Mouse (Mus musculus): ENCODE measurements around the gene Slc2a12. TPM values are rescaled to one million over a fixed set of nuclear protein-coding genes. Genes with fewer than 3 reads are reported as not detected.

Slc2a12 gene
- polyA plus RNA-seq (2014; fragmentation: Nextera tagmentation; extraction: Ambion mirVana) = 0.99 and 1.7 TPM in 2 replicates

DNA sequence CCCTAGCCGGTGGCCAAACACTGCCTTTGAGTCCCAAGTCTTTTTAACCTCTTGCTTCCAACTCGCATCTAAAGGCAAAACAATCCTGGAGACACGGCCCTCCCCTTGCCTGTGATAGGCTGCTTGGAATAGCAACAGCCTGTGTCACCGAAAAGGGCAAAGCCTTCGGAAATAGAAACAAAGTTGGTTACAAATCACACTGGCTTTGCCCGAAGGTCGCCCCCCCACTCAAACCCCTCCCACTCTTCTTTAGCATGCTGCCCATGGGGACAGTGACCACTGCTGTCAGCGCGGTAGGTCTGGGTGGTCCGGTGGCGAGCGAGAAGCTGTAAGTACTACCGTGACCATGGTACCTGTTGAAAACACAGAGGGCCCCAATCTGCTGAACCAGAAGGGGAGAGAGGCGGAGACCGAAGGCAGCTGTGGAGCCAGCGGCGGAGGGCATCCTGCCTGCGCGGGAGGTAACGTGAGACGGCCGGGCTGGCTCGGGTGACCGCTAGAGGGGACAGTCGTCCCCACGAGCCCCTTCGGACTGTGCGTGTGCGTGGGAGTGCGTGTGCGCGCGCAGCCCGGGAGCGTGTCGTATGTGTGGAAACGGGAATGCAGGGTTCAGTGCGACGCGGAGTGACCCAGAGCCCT is at the start of gene Slc2a12:
Gene Slc2a12 (plus strand): TSS at position 159 of the 639 bp plus-strand sequence.
- no peaks in the 10 kb centered on the region for H3K9me3 ChIP-seq (ENCODE audit: control insufficient read depth, low read length)
- peak within 1 kb of the TSS; percentile 22; the same call in 1 of the 2 replicates for H3K9ac ChIP-seq (replicated peaks; ENCODE audit: low read depth, low read length)
- H3K4me2 ChIP-seq (ENCODE audit: low read depth, low read length) = peak within 1 kb of the TSS; percentile 73
- 3% methylated on average over 40 of the region's 40 CpGs for WGBS
- H3K27ac ChIP-seq (ENCODE audit: low read depth, low read length) = no peak within 1 kb of the TSS
- H3K27me3 ChIP-seq (ENCODE audit: control insufficient read depth, insufficient read depth, low read length) = no peaks in the 10 kb centered on the region
- no peaks in the 10 kb centered on the region for H3K4me1 ChIP-seq (ENCODE audit: control insufficient read depth, insufficient read depth, low read length)
- peak; percentile 91 for ATAC-seq (ENCODE audit: low read depth)
- H3K4me3 ChIP-seq (ENCODE audit: low read depth, low read length) = peak within 1 kb of the TSS; percentile 38
- H3K36me3 ChIP-seq (ENCODE audit: control insufficient read depth, insufficient read depth, low read length) = no peaks in the 10 kb centered on the region

DNA sequence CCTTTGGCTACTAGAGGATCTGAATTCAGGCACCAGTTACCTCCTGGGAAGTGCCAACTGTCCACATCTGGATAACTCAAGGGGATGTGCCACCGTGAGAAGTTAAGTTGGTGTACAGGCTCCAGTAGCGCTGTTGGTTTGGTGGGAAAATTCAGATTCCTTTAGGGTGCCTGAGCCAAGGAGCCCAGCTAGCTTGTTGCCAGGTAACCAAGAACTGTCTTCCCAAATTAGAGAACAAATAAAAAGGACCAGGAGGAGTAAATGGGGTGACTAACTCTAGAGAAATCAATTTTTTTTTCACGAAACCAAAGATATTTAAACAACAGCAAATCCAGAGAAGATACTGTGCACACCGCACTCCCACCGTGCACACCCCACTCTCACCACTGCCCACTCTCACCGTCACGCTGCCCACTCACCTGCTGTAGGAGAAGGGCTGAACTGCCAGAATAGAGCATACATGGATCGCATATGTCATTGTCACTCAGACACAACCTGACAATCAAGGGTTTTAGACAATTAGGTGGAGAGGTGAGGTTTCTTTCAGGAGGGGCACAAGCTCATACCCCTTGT is 45.8 kb upstream of the Slc2a12 start:
- Histone ChIP-seq H3K9ac (replicated peaks; ENCODE audit: low read depth, low read length) (no peak overlapping the region), H3K4me1 (ENCODE audit: control insufficient read depth, insufficient read depth, low read length) (no peaks in the 10 kb centered on the region), H3K27ac (ENCODE audit: low read depth, low read length) (no peak overlapping the region), H3K4me3 (ENCODE audit: low read depth, low read length) (no peak overlapping the region), H3K4me2 (ENCODE audit: low read depth, low read length) (no peak overlapping the region), H3K36me3 (ENCODE audit: control insufficient read depth, insufficient read depth, low read length) (no peaks in the 10 kb centered on the region), H3K27me3 (ENCODE audit: control insufficient read depth, insufficient read depth, low read length) (no peaks in the 10 kb centered on the region), H3K9me3 (ENCODE audit: control insufficient read depth, low read length) (no peaks in the 10 kb centered on the region)
- 88% methylated on average over 8 of the region's 8 CpGs for WGBS
- ATAC-seq (ENCODE audit: low read depth) = no peak

DNA sequence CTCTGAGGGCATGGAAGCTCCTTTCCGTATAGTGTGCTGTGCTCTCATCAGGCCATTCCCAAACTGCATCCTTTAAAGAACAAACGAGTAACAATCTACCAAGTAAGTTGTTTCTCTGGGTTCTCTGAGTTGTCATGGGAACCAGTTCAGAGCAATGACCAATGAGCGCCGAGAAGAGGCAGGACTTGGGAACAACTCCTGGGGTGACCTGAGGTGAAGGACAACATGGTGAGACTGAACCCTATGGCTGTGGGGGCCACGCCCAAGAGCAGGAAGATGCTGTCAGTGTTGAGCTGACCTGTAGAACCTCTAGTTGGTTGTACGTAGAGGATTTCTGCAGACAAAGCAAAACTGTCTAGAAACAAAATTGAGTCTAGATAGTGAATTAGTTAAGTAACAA is 43.8 kb upstream of the Slc2a12 start:
- Histone ChIP-seq H3K27me3 (ENCODE audit: control insufficient read depth, insufficient read depth, low read length) (no peaks in the 10 kb centered on the region), H3K4me3 (ENCODE audit: low read depth, low read length) (no peak overlapping the region), H3K9ac (replicated peaks; ENCODE audit: low read depth, low read length) (no peak overlapping the region), H3K4me1 (ENCODE audit: control insufficient read depth, insufficient read depth, low read length) (no peaks in the 10 kb centered on the region), H3K9me3 (ENCODE audit: control insufficient read depth, low read length) (no peaks in the 10 kb centered on the region), H3K27ac (ENCODE audit: low read depth, low read length) (no peak overlapping the region), H3K36me3 (ENCODE audit: control insufficient read depth, insufficient read depth, low read length) (no peaks in the 10 kb centered on the region), H3K4me2 (ENCODE audit: low read depth, low read length) (no peak overlapping the region)
- 84% methylated on average over 6 of the region's 6 CpGs for WGBS
- ATAC-seq (ENCODE audit: low read depth) = no peak

DNA sequence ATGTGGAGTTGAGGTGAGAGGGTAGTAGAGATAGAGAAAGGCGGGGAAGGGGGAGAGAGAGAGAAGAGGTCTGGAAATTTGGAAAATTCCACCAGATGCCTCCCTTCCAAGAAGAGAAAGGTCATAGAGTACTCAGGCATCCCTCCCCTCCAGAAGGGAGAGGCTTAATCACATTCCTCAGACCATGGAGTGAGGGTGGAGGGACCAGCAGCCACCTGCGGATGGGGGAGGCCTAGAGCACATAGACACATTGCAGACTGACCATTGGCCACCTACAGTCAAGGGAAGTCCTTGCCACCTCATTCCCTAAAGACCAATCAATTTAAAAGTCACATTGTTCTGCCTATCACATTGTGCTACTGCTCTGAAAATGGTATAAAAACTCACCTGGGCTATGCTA is 40.0 kb upstream of the Slc2a12 start:
- no peaks in the 10 kb centered on the region for H3K36me3 ChIP-seq (ENCODE audit: control insufficient read depth, insufficient read depth, low read length)
- no peak overlapping the region for H3K27ac ChIP-seq (ENCODE audit: low read depth, low read length)
- 73% methylated on average over 2 of the region's 2 CpGs for WGBS
- no peak overlapping the region for H3K9ac ChIP-seq (replicated peaks; ENCODE audit: low read depth, low read length)
- ATAC-seq (ENCODE audit: low read depth) = no peak
- H3K4me2 ChIP-seq (ENCODE audit: low read depth, low read length) = no peak overlapping the region
- H3K27me3 ChIP-seq (ENCODE audit: control insufficient read depth, insufficient read depth, low read length) = no peaks in the 10 kb centered on the region
- no peaks in the 10 kb centered on the region for H3K9me3 ChIP-seq (ENCODE audit: control insufficient read depth, low read length)
- no peak overlapping the region for H3K4me3 ChIP-seq (ENCODE audit: low read depth, low read length)
- peaks cover 7% of the 10 kb centered on the region; the same call in 1 of the 2 replicates for H3K4me1 ChIP-seq (ENCODE audit: control insufficient read depth, insufficient read depth, low read length)

DNA sequence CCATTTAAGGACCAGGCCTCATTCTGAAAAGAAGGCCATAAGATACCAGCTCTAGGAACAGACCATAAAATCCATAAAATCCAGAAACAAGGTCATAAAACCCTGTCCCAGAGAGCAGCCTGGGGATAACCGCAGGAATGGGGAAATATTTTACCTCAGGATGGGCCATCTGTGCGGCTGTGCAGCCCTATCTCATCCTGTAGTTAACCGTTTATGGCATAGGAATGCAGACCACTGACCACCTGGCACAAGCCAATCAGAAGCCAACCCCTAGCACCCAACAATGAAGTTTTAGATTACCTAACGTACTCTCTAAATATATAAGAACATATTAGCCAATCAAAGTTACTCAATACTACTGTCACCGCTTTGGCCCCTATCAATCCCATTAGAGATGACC is 36.5 kb upstream of the Slc2a12 start:
- H3K9me3 ChIP-seq (ENCODE audit: control insufficient read depth, low read length) = no peaks in the 10 kb centered on the region
- H3K27me3 ChIP-seq (ENCODE audit: control insufficient read depth, insufficient read depth, low read length) = no peaks in the 10 kb centered on the region
- no peak overlapping the region for H3K4me3 ChIP-seq (ENCODE audit: low read depth, low read length)
- no peaks in the 10 kb centered on the region for H3K36me3 ChIP-seq (ENCODE audit: control insufficient read depth, insufficient read depth, low read length)
- WGBS = 45% methylated on average over 5 of the region's 5 CpGs
- peaks cover 7% of the 10 kb centered on the region; the same call in 1 of the 2 replicates for H3K4me1 ChIP-seq (ENCODE audit: control insufficient read depth, insufficient read depth, low read length)
- ATAC-seq (ENCODE audit: low read depth) = peak; percentile 55; the same call in 1 of the 2 replicates
- no peak overlapping the region for H3K9ac ChIP-seq (replicated peaks; ENCODE audit: low read depth, low read length)
- H3K27ac ChIP-seq (ENCODE audit: low read depth, low read length) = no peak overlapping the region
- no peak overlapping the region; the same call in 1 of the 2 replicates for H3K4me2 ChIP-seq (ENCODE audit: low read depth, low read length)

DNA sequence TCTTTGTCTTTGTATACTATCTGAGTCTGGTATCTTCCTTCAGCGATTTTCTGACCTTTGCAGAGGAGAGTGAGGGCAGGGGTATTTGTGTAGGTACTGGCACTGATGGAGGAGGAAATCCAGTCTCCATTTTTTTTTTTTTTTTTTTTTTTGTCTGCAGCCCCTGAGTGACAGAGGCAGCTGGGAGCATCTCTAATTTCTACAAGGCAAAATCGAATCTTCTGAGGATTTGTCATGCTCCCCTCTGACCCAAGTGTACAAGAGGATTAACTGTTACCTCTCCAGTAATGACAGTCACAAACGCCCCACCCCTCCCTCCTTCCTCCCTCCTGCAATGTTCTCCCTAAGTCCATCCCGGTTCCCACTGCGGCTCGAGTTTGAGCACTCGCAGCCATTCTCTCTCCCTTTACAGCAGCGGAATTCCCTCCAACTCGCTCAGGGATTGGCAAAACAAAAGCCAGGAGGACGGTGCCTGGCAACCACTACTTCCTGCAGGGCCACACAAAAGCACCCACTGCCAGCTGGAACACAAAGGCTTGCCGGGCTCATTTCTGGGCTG is 35.9 kb upstream of the Slc2a12 start:
- under 1% methylated on average over 11 of the region's 11 CpGs for WGBS
- peak; percentile 59; the same call in 1 of the 2 replicates for ATAC-seq (ENCODE audit: low read depth)

DNA sequence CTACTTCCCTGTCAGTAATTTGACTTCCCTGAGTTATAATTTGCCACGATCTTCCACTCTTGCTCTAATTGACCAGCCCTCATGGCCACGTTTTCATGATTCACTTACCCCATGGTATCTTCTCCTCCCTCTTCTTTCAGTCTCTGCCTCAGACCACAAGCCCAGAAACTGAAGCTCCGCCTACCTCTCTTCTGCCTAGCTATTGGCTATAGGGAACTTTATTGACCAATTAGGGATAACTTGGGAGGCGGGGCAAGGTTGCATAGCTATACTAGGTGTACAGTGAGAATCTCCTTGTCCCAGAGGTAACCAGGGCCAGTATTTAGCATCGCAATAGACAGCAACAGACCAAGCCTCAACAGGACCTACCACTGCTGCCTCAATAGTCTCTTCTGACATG is 31.5 kb upstream of the Slc2a12 start:
- Histone ChIP-seq H3K4me1 (ENCODE audit: control insufficient read depth, insufficient read depth, low read length) (peaks cover 7% of the 10 kb centered on the region; the same call in 1 of the 2 replicates), H3K4me3 (ENCODE audit: low read depth, low read length) (no peak overlapping the region), H3K9ac (replicated peaks; ENCODE audit: low read depth, low read length) (no peak overlapping the region), H3K27ac (ENCODE audit: low read depth, low read length) (no peak overlapping the region), H3K27me3 (ENCODE audit: control insufficient read depth, insufficient read depth, low read length) (no peaks in the 10 kb centered on the region), H3K36me3 (ENCODE audit: control insufficient read depth, insufficient read depth, low read length) (no peaks in the 10 kb centered on the region), H3K9me3 (ENCODE audit: control insufficient read depth, low read length) (no peaks in the 10 kb centered on the region), H3K4me2 (ENCODE audit: low read depth, low read length) (no peak overlapping the region)
- 87% methylated on average over 5 of the region's 5 CpGs for WGBS
- no peak for ATAC-seq (ENCODE audit: low read depth)

More for the DNA sequence above, 35.9 kb upstream of the Slc2a12 start:
- peaks cover 7% of the 10 kb centered on the region; the same call in 1 of the 2 replicates for H3K4me1 ChIP-seq (ENCODE audit: control insufficient read depth, insufficient read depth, low read length)
- peak overlapping the region; percentile 13; the same call in 1 of the 2 replicates for H3K4me3 ChIP-seq (ENCODE audit: low read depth, low read length)
- H3K27me3 ChIP-seq (ENCODE audit: control insufficient read depth, insufficient read depth, low read length) = no peaks in the 10 kb centered on the region
- peak overlapping the region; percentile 43 for H3K4me2 ChIP-seq (ENCODE audit: low read depth, low read length)
- no peaks in the 10 kb centered on the region for H3K9me3 ChIP-seq (ENCODE audit: control insufficient read depth, low read length)
- no peaks in the 10 kb centered on the region for H3K36me3 ChIP-seq (ENCODE audit: control insufficient read depth, insufficient read depth, low read length)
- peak overlapping the region; percentile 35; the same call in 1 of the 2 replicates for H3K9ac ChIP-seq (replicated peaks; ENCODE audit: low read depth, low read length)
- H3K27ac ChIP-seq (ENCODE audit: low read depth, low read length) = no peak overlapping the region; the same call in 1 of the 2 replicates

DNA sequence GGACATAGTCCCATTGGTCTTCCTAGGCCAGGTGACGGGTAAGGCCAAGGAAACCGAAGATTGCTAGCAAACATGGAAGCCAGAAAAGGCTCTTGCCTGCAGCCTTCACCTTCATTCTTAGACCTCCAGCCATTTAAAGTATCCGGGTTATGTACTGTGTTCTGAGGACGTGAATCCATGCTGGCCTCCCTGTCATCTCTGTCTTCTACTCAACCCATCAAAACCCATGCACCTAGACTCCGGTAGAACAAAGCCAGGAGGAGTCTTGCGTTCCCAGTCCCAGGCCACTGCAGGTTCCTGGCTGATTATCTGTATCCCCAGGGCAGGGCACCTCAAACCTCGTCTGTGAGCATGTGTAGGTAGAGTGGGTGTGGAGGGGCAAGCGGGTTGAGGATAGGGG is 30.3 kb upstream of the Slc2a12 start:
- no peak for ATAC-seq (ENCODE audit: low read depth)
- 96% methylated on average over 8 of the region's 8 CpGs for WGBS
- Histone ChIP-seq H3K27ac (ENCODE audit: low read depth, low read length) (no peak overlapping the region), H3K4me1 (ENCODE audit: control insufficient read depth, insufficient read depth, low read length) (no peaks in the 10 kb centered on the region), H3K9me3 (ENCODE audit: control insufficient read depth, low read length) (no peaks in the 10 kb centered on the region), H3K36me3 (ENCODE audit: control insufficient read depth, insufficient read depth, low read length) (no peaks in the 10 kb centered on the region), H3K9ac (replicated peaks; ENCODE audit: low read depth, low read length) (no peak overlapping the region), H3K4me3 (ENCODE audit: low read depth, low read length) (no peak overlapping the region), H3K4me2 (ENCODE audit: low read depth, low read length) (no peak overlapping the region), H3K27me3 (ENCODE audit: control insufficient read depth, insufficient read depth, low read length) (no peaks in the 10 kb centered on the region)

DNA sequence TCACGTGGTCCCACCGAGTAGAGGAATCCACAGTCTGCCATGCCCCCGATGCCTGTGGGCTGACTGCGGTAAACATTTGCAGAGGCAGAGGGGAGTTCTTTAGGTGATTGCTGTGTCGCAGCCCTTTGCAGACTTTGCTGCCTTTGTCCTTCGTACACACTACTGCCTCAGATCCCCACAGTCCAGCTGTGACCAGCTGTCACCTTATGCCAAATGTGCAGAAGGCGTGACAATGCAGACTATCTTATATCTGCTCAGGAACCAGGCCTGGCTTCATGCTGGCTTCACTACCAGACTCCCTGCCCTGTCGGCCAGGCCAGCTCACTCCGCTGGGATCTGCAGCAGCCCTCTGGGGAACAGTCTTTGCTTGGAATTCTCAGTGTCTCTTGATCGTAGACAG is 29.5 kb upstream of the Slc2a12 start:
- Histone ChIP-seq H3K4me3 (ENCODE audit: low read depth, low read length) (no peak overlapping the region), H3K27me3 (ENCODE audit: control insufficient read depth, insufficient read depth, low read length) (no peaks in the 10 kb centered on the region), H3K27ac (ENCODE audit: low read depth, low read length) (no peak overlapping the region), H3K36me3 (ENCODE audit: control insufficient read depth, insufficient read depth, low read length) (no peaks in the 10 kb centered on the region), H3K9ac (replicated peaks; ENCODE audit: low read depth, low read length) (no peak overlapping the region), H3K4me2 (ENCODE audit: low read depth, low read length) (no peak overlapping the region), H3K9me3 (ENCODE audit: control insufficient read depth, low read length) (no peaks in the 10 kb centered on the region; the same call in 1 of the 2 replicates), H3K4me1 (ENCODE audit: control insufficient read depth, insufficient read depth, low read length) (no peaks in the 10 kb centered on the region)
- WGBS = 51% methylated on average over 10 of the region's 10 CpGs
- peak; percentile 63; the same call in 1 of the 2 replicates for ATAC-seq (ENCODE audit: low read depth)

All from neural tube, embryonic 14.5 days (tissue).